Mouse (Mus musculus): ENCODE measurements around the gene Ptpro. TPM values are rescaled to one million over a fixed set of nuclear protein-coding genes. Genes with fewer than 3 reads are reported as not detected.

The Ptpro gene
- polyA plus RNA-seq, 1 experiment from 2014 or later, result not detected

GRCm38 (mm10) chr6:137262087-137262486, 10.0 kb downstream of the Ptpro start:
- POLR2A ChIA-PET, result no interaction called here
- in situ Hi-C loops (cut with MboI; ENCODE audit: low pct_unique_long_range_greater_than_20kb), result no loop called here
- TF ChIP-seq CTCF (IDR thresholded peaks at IDR 0.05), result no peak
- ATAC-seq, result no peak
- no peak for DNase-seq (ENCODE audit: low read depth, low spot score)
- CTCF ChIA-PET, result interaction anchor here (1.4 kb wide), 1 partner anchor 49 kb away, joined by 3 read pairs; no protein-coding TSS in a partner anchor
- H3K27me3 ChIP-seq, result peaks cover 8% of the 10 kb centered on the region

GRCm38 (mm10) chr6:137268019-137268418, 15.9 kb downstream of the Ptpro start:
- ChIA-PET CTCF (no interaction called here), POLR2A (no interaction called here)
- DNase-seq (ENCODE audit: low read depth, low spot score) (no peak), ATAC-seq (no peak)
- TF ChIP-seq CTCF (IDR thresholded peaks at IDR 0.05), result no peak
- peaks cover 18% of the 10 kb centered on the region for H3K27me3 ChIP-seq
- in situ Hi-C loops (cut with MboI; ENCODE audit: low pct_unique_long_range_greater_than_20kb), result no loop called here

DNA sequence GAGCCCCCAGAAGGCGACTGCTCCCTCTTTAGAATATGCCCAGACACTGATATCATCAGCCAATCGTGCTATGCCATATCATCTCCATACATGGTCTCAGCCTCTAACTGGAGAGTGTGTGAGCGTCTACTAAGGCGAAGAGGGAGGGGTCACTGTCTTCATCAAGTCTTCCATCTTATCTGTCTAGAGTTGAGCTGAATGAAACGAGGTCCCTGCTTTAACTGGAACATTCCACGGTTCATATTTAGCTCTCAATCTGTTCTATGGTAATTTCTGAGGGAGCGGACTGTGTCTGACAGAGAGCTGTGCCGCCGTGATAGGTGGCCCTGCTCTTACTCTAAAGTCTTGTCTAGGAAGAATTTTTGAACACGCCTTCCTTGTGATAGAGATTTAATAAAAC, 16.5 kb downstream of the Ptpro start:
- POLR2A ChIA-PET, result no interaction called here
- ATAC-seq, result no peak
- no peak for TF ChIP-seq CTCF (IDR thresholded peaks at IDR 0.05)
- H3K27me3 ChIP-seq, result peaks cover 23% of the 10 kb centered on the region
- in situ Hi-C loops (cut with MboI; ENCODE audit: low pct_unique_long_range_greater_than_20kb), result no loop called here
- DNase-seq (ENCODE audit: low read depth, low spot score), result no peak
- CTCF ChIA-PET, result no interaction called here

DNA sequence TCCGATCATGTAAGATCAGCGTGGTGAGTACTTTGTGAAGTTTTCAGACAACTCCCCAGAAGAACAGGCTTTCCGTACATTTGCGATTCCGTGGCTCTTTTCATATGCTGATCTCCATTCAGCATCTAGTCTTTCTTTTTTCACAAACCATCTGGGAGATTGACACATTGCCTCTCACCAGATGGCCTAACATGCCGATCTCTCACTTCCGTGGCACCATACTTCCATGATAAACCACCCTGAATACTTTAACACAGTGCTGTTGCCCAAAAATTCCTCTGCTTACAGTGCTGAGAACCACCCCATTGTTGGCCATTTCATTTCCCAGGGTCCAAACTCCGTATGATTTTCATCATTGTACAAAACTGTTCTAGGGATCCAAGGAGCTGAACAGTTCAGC, 20.4 kb downstream of the Ptpro start:
- H3K27me3 ChIP-seq, result peaks cover 24% of the 10 kb centered on the region
- ChIA-PET POLR2A (no interaction called here), CTCF (no interaction called here)
- DNase-seq (ENCODE audit: low read depth, low spot score) (no peak), ATAC-seq (no peak)
- in situ Hi-C loops (cut with MboI; ENCODE audit: low pct_unique_long_range_greater_than_20kb), result loop anchor here (5.0 kb wide), 1 partner anchor 35 kb away; no protein-coding TSS in a partner anchor
- TF ChIP-seq CTCF (IDR thresholded peaks at IDR 0.05), result no peak

DNA sequence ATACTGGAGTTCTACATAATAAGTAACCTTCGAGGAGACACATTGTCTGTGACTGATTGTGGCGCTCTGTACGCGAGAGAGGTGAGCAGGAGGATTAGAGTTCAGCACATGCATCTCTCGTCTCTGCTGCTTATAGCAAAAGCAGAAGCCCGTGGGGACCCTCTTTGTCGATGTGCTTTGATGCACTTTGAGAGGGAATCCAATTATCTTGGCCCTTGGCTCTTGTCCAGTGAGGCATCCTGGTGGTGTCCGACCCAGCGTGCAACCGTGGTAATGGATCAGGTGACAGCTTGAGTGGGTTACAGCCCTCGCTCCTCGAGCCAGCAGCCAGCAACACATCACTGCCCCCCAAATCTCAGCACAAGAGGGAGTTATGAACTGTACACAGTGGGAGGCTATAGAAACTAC, 25.5 kb downstream of the Ptpro start:
- ChIA-PET POLR2A (no interaction called here), CTCF (no interaction called here)
- ATAC-seq (no peak), DNase-seq (ENCODE audit: low read depth, low spot score) (no peak)
- no peak for TF ChIP-seq CTCF (IDR thresholded peaks at IDR 0.05)
- peaks cover 9% of the 10 kb centered on the region for H3K27me3 ChIP-seq
- in situ Hi-C loops (cut with MboI; ENCODE audit: low pct_unique_long_range_greater_than_20kb), result no loop called here

DNA sequence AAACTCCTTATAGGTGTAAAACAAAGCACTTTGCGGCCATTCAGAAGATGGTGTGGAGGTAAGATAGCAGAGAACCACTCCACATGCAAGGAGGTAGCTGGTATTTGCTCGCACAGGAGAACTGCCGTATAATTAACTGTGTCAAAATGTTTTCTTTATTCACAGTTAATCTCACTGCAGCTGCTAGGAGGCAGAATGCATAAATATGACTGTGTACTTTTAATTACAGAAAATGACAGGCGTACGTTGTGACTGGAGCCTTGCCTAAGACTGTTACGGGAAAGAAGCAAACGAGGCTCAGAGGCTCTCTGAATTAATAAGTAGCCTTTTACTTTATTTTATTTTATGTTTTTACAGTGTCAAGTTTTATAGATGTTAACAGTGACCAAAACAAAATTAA, 27.5 kb downstream of the Ptpro start:
- H3K27me3 ChIP-seq, result peaks cover 8% of the 10 kb centered on the region
- POLR2A ChIA-PET, result no interaction called here
- no peak for TF ChIP-seq CTCF (IDR thresholded peaks at IDR 0.05)
- ATAC-seq (no peak), DNase-seq (ENCODE audit: low read depth, low spot score) (no peak)
- CTCF ChIA-PET, result no interaction called here
- in situ Hi-C loops (cut with MboI; ENCODE audit: low pct_unique_long_range_greater_than_20kb), result no loop called here

GRCm38 (mm10) chr6:137281541-137282049, 29.5 kb downstream of the Ptpro start:
- H3K27me3 ChIP-seq, result peaks cover 8% of the 10 kb centered on the region
- ChIA-PET POLR2A (no interaction called here), CTCF (no interaction called here)
- ATAC-seq (no peak), DNase-seq (ENCODE audit: low read depth, low spot score) (no peak)
- in situ Hi-C loops (cut with MboI; ENCODE audit: low pct_unique_long_range_greater_than_20kb), result no loop called here
- no peak for TF ChIP-seq CTCF (IDR thresholded peaks at IDR 0.05)

DNA sequence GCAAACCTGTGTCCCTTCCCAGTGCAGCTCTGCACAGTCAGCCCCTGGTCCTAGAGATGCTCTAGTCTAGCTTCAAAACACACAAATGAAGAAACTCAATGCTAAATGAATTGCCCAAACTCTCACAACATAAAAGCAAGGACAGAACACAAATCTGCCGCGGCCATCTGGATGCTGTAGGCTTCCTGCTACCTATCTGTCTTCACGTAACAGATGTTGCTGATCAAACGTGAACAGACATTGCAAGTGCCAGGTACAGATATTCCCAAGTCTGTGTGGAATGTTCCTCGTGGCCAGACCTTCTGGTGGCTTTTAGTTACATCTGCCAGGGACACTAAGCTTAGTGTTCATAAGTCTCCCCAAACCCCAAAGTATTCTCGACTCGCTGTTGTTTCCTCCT, 29.9 kb downstream of the Ptpro start:
- H3K27me3 ChIP-seq, result peaks cover 8% of the 10 kb centered on the region
- POLR2A ChIA-PET, result no interaction called here
- TF ChIP-seq CTCF (IDR thresholded peaks at IDR 0.05), result no peak
- CTCF ChIA-PET, result no interaction called here
- in situ Hi-C loops (cut with MboI; ENCODE audit: low pct_unique_long_range_greater_than_20kb), result no loop called here
- DNase-seq (ENCODE audit: low read depth, low spot score), result no peak
- ATAC-seq, result no peak

- TF ChIP-seq CTCF (IDR thresholded peaks at IDR 0.05), result no peak
- POLR2A ChIA-PET, result no interaction called here
- ATAC-seq (no peak), DNase-seq (ENCODE audit: low read depth, low spot score) (no peak)
- H3K27me3 ChIP-seq, result peaks cover 8% of the 10 kb centered on the region
- CTCF ChIA-PET, result interaction anchor here (1.1 kb wide), 2 partner anchors 9 to 10 kb away, joined by 3 read pairs; no protein-coding TSS in a partner anchor
- in situ Hi-C loops (cut with MboI; ENCODE audit: low pct_unique_long_range_greater_than_20kb), result no loop called here
Observed at GRCm38 (mm10) chr6:137286376-137286775, 34.3 kb downstream of the Ptpro start.

- H3K27me3 ChIP-seq, result peaks cover 4% of the 10 kb centered on the region
- TF ChIP-seq CTCF (IDR thresholded peaks at IDR 0.05), result no peak
- POLR2A ChIA-PET, result no interaction called here
- CTCF ChIA-PET, result no interaction called here
- in situ Hi-C loops (cut with MboI; ENCODE audit: low pct_unique_long_range_greater_than_20kb), result no loop called here
- ATAC-seq (no peak), DNase-seq (ENCODE audit: low read depth, low spot score) (no peak)
Observed at GRCm38 (mm10) chr6:137287788-137288187, 35.7 kb downstream of the Ptpro start.

GRCm38 (mm10) chr6:137288264-137288663, 36.1 kb downstream of the Ptpro start:
- no peak for TF ChIP-seq CTCF (IDR thresholded peaks at IDR 0.05)
- DNase-seq (ENCODE audit: low read depth, low spot score) (no peak), ATAC-seq (no peak)
- H3K27me3 ChIP-seq, result peaks cover 4% of the 10 kb centered on the region
- CTCF ChIA-PET, result no interaction called here
- in situ Hi-C loops (cut with MboI; ENCODE audit: low pct_unique_long_range_greater_than_20kb), result no loop called here
- POLR2A ChIA-PET, result no interaction called here

DNA sequence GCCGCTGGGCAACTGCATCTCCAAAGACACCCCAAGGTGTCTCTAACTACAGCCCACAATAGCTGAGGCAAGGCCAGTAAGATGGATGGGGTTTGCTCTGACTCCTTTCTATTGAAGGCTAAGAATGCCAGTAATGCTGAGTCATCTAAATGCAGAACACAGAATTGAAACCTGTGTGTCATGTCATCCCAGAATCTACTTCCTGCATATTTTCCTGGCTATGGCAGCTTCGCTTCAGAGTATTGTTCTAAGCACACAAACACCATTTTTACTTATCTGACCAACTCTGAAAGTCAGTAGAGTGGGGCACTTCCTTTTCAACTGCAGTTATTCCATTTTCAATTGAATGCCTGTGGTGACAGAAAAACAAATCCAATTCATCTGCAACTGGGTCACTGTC, 40.3 kb downstream of the Ptpro start:
- ATAC-seq (no peak), DNase-seq (ENCODE audit: low read depth, low spot score) (no peak)
- in situ Hi-C loops (cut with MboI; ENCODE audit: low pct_unique_long_range_greater_than_20kb), result no loop called here
- POLR2A ChIA-PET, result no interaction called here
- CTCF ChIA-PET, result no interaction called here
- no peak for TF ChIP-seq CTCF (IDR thresholded peaks at IDR 0.05)
- H3K27me3 ChIP-seq, result no peaks in the 10 kb centered on the region

Measured in Patski (cell line).